Mouse (Mus musculus): ENCODE data around the gene Gm20865. TPM values are rescaled to one million over a fixed set of nuclear protein-coding genes. Genes with fewer than 3 reads are reported as not detected.
"Not testable (repeated sequence)": the region's sequence is repeated elsewhere in the genome, so short reads cannot be mapped to it uniquely, and the experiment has no call there.

Gm20865 gene
- not detected in 2 replicates for polyA plus RNA-seq (2015; fragmentation: Nextera tagmentation; extraction: Ambion mirVana)

- not testable (repeated sequence) for H3K36me3 ChIP-seq; H3K4me1 ChIP-seq (replicated peaks); H3K9ac ChIP-seq; H3K4me3 ChIP-seq (replicated peaks); H3K4me2 ChIP-seq (replicated peaks); ATAC-seq; H3K9me3 ChIP-seq; H3K27me3 ChIP-seq (replicated peaks); H3K27ac ChIP-seq
- WGBS = no CpG with 5 or more reads among the region's 3 CpGs
Observed at GRCm38 (mm10) chrY:21241275-21241674, at the start of gene Gm20865. Gm20865 (plus strand) TSS chrY:21241575.

Other genes with a start within 250 kb of the Gm20865 start
- gene Gm29866, start 247.9 kb upstream of the Gm20865 start, polyA plus RNA-seq (2015; fragmentation: Nextera tagmentation; extraction: Ambion mirVana) = not detected in 2 replicates
- gene Gm20909, start 77.0 kb upstream of the Gm20865 start, polyA plus RNA-seq (2015; fragmentation: Nextera tagmentation; extraction: Ambion mirVana) = not detected in 2 replicates